Mouse (Mus musculus) neural tube, embryonic 11.5 days (tissue): ENCODE measurements around the gene Pmp22. TPM values are rescaled to one million over a fixed set of nuclear protein-coding genes. Genes with fewer than 3 reads are reported as not detected.

Experiments
- ATAC-seq: fragments of 200-750 bp; cut with Nextera tagmentation; 2 replicates; pipeline ENCODE4 v1.8.0; 2017; ENCODE audit warnings: moderate number of reproducible peaks, mild to moderate bottlenecking, moderate TSS enrichment, moderate library complexity; ENCODE audit not compliant: insufficient read depth, low FRiP score, low TSS enrichment
- DNase-seq: peaks from one replicate; pipeline ENCODE4 v3.0.0-alpha.2; 2015; ENCODE audit warnings: low spot score
- H3K27ac ChIP-seq: fragments of 300-500 bp; sonication (generic); 2 replicates; pipeline ENCODE4 v1.5.1; 2014; ENCODE audit warnings: low read depth, mild to moderate bottlenecking, low read length
- H3K27me3 ChIP-seq: fragments of 300-500 bp; sonication (generic); 2 replicates; pipeline ENCODE4 v1.6.1; 2014; ENCODE audit warnings: mild to moderate bottlenecking, low read length, mixed read lengths; ENCODE audit not compliant: control insufficient read depth, insufficient read depth
- H3K36me3 ChIP-seq: fragments of 300-500 bp; sonication (generic); 2 replicates; pipeline ENCODE4 v1.6.1; 2014; ENCODE audit warnings: mild to moderate bottlenecking, low read length, moderate library complexity, mixed read lengths; ENCODE audit not compliant: control insufficient read depth, insufficient read depth
- H3K4me1 ChIP-seq: fragments of 300-500 bp; sonication (generic); 2 replicates; pipeline ENCODE4 v1.6.1; 2014; ENCODE audit warnings: low read length, mixed read lengths; ENCODE audit not compliant: control insufficient read depth, insufficient read depth
- H3K4me2 ChIP-seq: fragments of 300-500 bp; sonication (generic); 2 replicates; pipeline ENCODE4 v1.6.1; 2014; ENCODE audit warnings: low read depth, mild to moderate bottlenecking, moderate library complexity
- H3K4me3 ChIP-seq: fragments of 300-500 bp; sonication (generic); 2 replicates; pipeline ENCODE4 v1.5.1; 2014; ENCODE audit warnings: low read depth, low read length
- H3K9ac ChIP-seq: fragments of 300-500 bp; sonication (generic); 2 replicates; pipeline ENCODE4 v1.6.1; 2014; ENCODE audit warnings: mild to moderate bottlenecking, low read length
- H3K9me3 ChIP-seq: fragments of 300-500 bp; sonication (generic); 2 replicates; pipeline ENCODE4 v1.6.1; 2016; ENCODE audit warnings: low read length; ENCODE audit not compliant: control insufficient read depth
- WGBS: fragments of 180-500 bp; shearing (Covaris S2); extraction: QIAGEN DNeasy Blood & Tissue Kit; methylation state at CpG from one replicate; pipeline ENCODE4 v1.1.7; 2014; 5-methylcytosine and 5-hydroxymethylcytosine counted together
- polyA plus RNA-seq: library from polyadenylated mRNA; unstranded; fragments of >200 nt; fragmentation: Nextera tagmentation; extraction: Ambion mirVana; gene quantifications from 2 replicates; pipeline ENCODE4 v1.2.1, GENCODE M21; 2014

Pmp22 gene
- 34.1 and 36.6 TPM in 2 replicates for polyA plus RNA-seq

DNA sequence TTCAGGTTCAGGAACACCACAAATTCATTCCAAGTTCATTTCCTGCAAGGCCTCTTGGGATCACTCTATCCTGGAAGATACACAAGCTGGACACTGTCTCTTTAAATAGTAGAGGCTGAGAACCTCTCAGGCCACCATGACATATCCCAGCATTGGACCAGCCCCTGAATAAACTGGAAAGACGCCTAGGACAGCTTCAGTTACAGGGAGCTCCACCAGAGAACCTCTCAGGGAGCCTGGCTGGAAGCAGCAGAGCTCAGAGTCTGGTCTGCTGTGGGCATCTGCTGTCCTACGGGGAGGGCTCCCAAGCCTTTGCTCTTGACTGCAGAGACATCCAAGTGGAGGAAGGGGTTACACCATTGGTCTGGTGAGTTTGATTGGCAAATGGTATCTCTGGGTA, at the start of gene Pmp22:
TSS of gene Pmp22 (plus strand) at position 199 of the 400 bp plus-strand sequence.
- H3K27me3 ChIP-seq: peaks cover 34% of the 10 kb centered on the region
- no peak for ATAC-seq
- no peak for DNase-seq

DNA sequence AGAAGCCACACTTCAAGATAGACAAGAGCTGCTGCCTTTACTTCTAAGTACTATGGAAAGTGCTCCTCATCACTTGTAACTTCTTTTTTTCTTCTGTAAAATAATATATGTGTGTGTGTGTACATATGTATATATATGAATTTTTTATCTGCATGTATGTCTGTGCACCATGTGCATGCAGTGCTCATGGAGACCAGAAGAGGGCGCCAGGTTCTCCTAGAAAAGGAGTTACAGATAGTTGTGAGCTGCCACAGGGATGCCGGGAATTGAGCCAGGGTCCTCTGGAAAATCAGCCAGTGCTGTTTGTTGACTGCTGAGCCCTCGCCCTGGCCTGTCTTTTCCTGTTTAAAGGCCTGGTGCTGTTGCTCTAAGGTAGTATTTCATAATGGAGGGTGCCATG, 44.2 kb upstream of the Pmp22 start:
- no peak overlapping the region for H3K27ac ChIP-seq
- no peaks in the 10 kb centered on the region for H3K36me3 ChIP-seq
- H3K9me3 ChIP-seq: no peaks in the 10 kb centered on the region
- H3K4me2 ChIP-seq: no peak overlapping the region
- H3K4me1 ChIP-seq: no peaks in the 10 kb centered on the region
- no peak overlapping the region for H3K9ac ChIP-seq
- no peak for ATAC-seq
- WGBS: 84% methylated on average over 3 of the region's 3 CpGs
- DNase-seq: no peak
- no peak overlapping the region for H3K4me3 ChIP-seq
- H3K27me3 ChIP-seq: no peaks in the 10 kb centered on the region

More for the DNA sequence above, at the start of gene Pmp22:
- H3K27ac ChIP-seq: no peak within 1 kb of the TSS
- no peak within 1 kb of the TSS for H3K4me3 ChIP-seq
- no peaks in the 10 kb centered on the region for H3K9me3 ChIP-seq
- WGBS: 77% methylated on average over 2 of the region's 2 CpGs
- no peaks in the 10 kb centered on the region; the same call in 1 of the 2 replicates for H3K4me1 ChIP-seq
- no peaks in the 10 kb centered on the region for H3K36me3 ChIP-seq
- H3K9ac ChIP-seq: no peak within 1 kb of the TSS
- no peak within 1 kb of the TSS for H3K4me2 ChIP-seq

- H3K27ac ChIP-seq: no peak overlapping the region
- no peak overlapping the region for H3K4me2 ChIP-seq
- H3K9ac ChIP-seq: no peak overlapping the region
- H3K27me3 ChIP-seq: no peaks in the 10 kb centered on the region
- H3K4me3 ChIP-seq: no peak overlapping the region
- ATAC-seq: no peak
- no peak for DNase-seq
- no peaks in the 10 kb centered on the region for H3K9me3 ChIP-seq
- no peaks in the 10 kb centered on the region for H3K36me3 ChIP-seq
- WGBS: 94% methylated on average over 6 of the region's 6 CpGs
- H3K4me1 ChIP-seq: no peaks in the 10 kb centered on the region
Observed at GRCm38 (mm10) chr11:63088672-63089071, 40.1 kb upstream of the Pmp22 start.

DNA sequence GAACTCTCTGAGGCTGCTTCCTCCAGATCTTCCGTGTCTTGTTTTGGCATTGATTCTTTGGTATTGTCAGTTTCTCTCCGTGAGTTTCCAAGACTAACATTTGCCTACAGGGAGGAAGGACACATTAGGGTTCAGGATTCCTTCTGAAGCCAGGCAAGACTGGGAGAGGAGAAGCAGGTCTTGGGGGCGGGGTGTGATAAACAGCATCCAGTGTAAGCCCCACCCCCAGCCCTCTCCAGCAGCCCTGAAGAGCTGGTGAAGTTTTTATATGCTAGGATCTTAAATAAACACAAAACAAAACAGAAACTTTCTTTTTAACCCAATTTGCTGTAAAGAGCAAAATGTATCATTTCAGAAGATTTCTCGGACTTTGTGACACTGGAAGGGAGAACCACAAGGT, 38.6 kb upstream of the Pmp22 start:
- ATAC-seq (no peak), DNase-seq (no peak)
- Histone ChIP-seq H3K4me2 (no peak overlapping the region), H3K27me3 (no peaks in the 10 kb centered on the region), H3K36me3 (no peaks in the 10 kb centered on the region), H3K4me3 (no peak overlapping the region), H3K9me3 (no peaks in the 10 kb centered on the region), H3K4me1 (no peaks in the 10 kb centered on the region), H3K9ac (no peak overlapping the region), H3K27ac (no peak overlapping the region)
- 54% methylated on average over 4 of the region's 4 CpGs for WGBS

DNA sequence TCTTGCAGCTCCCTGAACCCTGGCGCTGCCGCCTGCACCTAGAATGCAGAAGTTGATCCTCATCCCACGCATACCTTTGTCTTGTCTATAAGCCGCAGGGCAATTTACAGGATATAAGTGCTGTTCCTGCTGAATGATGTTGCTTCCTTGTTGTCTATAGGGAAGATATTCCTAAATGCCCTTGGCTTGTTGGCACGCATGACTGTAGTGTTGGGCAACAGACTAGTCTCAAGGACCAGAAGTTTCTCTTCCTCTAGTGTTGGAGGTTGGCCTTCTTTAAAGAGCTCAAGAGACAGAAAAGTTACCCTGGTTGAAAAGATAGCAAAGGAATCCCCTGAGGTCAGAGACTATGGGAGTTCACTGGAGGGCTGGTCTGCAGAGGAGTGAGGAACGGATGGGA, 37.8 kb upstream of the Pmp22 start:
- H3K9ac ChIP-seq: no peak overlapping the region

GRCm38 (mm10) chr11:63092271-63092670, 36.5 kb upstream of the Pmp22 start:
- ATAC-seq: no peak
- Histone ChIP-seq H3K4me2 (no peak overlapping the region), H3K4me3 (no peak overlapping the region), H3K4me1 (no peaks in the 10 kb centered on the region), H3K9ac (no peak overlapping the region), H3K9me3 (no peaks in the 10 kb centered on the region), H3K27ac (no peak overlapping the region), H3K27me3 (no peaks in the 10 kb centered on the region), H3K36me3 (no peaks in the 10 kb centered on the region)
- no peak for DNase-seq
- 63% methylated on average over 5 of the region's 5 CpGs for WGBS

More for the DNA sequence above, 37.8 kb upstream of the Pmp22 start:
- H3K27me3 ChIP-seq: no peaks in the 10 kb centered on the region
- no peaks in the 10 kb centered on the region for H3K9me3 ChIP-seq
- no peak overlapping the region for H3K27ac ChIP-seq
- DNase-seq: no peak
- no peaks in the 10 kb centered on the region for H3K4me1 ChIP-seq
- H3K4me2 ChIP-seq: no peak overlapping the region
- no peak for ATAC-seq
- 89% methylated on average over 6 of the region's 6 CpGs for WGBS
- no peak overlapping the region for H3K4me3 ChIP-seq
- H3K36me3 ChIP-seq: no peaks in the 10 kb centered on the region

- H3K9ac ChIP-seq: no peak overlapping the region
- no peak overlapping the region for H3K27ac ChIP-seq
- WGBS: 79% methylated on average over 5 of the region's 5 CpGs
- H3K27me3 ChIP-seq: no peaks in the 10 kb centered on the region
- H3K4me1 ChIP-seq: no peaks in the 10 kb centered on the region
- no peak overlapping the region for H3K4me3 ChIP-seq
- DNase-seq (no peak), ATAC-seq (no peak)
- no peaks in the 10 kb centered on the region for H3K9me3 ChIP-seq
- H3K4me2 ChIP-seq: no peak overlapping the region
- H3K36me3 ChIP-seq: no peaks in the 10 kb centered on the region
Observed at GRCm38 (mm10) chr11:63093601-63094000, 35.2 kb upstream of the Pmp22 start.

DNA sequence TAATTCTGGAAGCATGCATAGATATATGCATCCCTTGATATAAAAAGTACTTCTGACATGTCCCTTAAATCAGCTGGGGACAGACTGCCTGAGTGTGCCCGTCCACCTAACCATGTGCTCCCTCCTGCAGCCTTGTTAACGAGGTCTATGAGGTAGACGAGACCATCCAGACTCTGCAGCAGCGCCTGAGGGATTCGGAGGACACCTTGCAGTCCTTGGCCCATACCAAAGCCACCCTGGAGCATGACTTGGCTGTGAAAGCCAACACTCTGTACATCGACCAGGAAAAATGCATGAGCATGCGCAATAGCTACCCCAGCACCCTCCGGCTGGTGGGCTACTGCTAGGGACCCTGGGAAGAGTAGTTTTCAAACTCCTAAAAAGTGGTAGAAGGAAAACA, 34.3 kb upstream of the Pmp22 start:
- H3K27me3 ChIP-seq: no peaks in the 10 kb centered on the region
- ATAC-seq: no peak
- H3K4me1 ChIP-seq: no peaks in the 10 kb centered on the region
- H3K27ac ChIP-seq: no peak overlapping the region
- no peak overlapping the region for H3K9ac ChIP-seq
- H3K4me3 ChIP-seq: no peak overlapping the region
- 90% methylated on average over 8 of the region's 8 CpGs for WGBS
- no peak overlapping the region for H3K4me2 ChIP-seq
- DNase-seq: no peak
- no peaks in the 10 kb centered on the region for H3K9me3 ChIP-seq
- H3K36me3 ChIP-seq: no peaks in the 10 kb centered on the region

GRCm38 (mm10) chr11:63098016-63098415, 30.8 kb upstream of the Pmp22 start:
- Histone ChIP-seq H3K36me3 (no peaks in the 10 kb centered on the region), H3K27me3 (no peaks in the 10 kb centered on the region), H3K4me3 (no peak overlapping the region), H3K9me3 (no peaks in the 10 kb centered on the region), H3K9ac (no peak overlapping the region), H3K4me2 (no peak overlapping the region), H3K4me1 (no peaks in the 10 kb centered on the region), H3K27ac (no peak overlapping the region)
- DNase-seq (no peak), ATAC-seq (no peak)
- 69% methylated on average over 3 of the region's 3 CpGs for WGBS
